Mouse (Mus musculus) liver, embryonic 12.5 days (tissue): ENCODE measurements around the gene Fam184a. TPM values are rescaled to one million over a fixed set of nuclear protein-coding genes. Genes with fewer than 3 reads are reported as not detected.

ENCODE experiments used
- ATAC-seq: fragments of 200-750 bp; cut with Nextera tagmentation; 2 replicates; pipeline ENCODE4 v1.8.0; 2017; ENCODE audit warnings: moderate number of reproducible peaks, mild to moderate bottlenecking, moderate library complexity
- H3K27ac ChIP-seq: fragments of 300-500 bp; sonication (generic); 2 replicates; pipeline ENCODE4 v1.5.1; 2016; ENCODE audit warnings: mild to moderate bottlenecking
- H3K27me3 ChIP-seq: fragments of 300-500 bp; sonication (generic); replicated peaks from 2 replicates; pipeline ENCODE4 v1.6.1; 2016; ENCODE audit warnings: mild to moderate bottlenecking, moderate library complexity
- H3K36me3 ChIP-seq: fragments of 300-500 bp; sonication (generic); 2 replicates; pipeline ENCODE4 v1.6.1; 2016; ENCODE audit warnings: mild to moderate bottlenecking, moderate library complexity
- H3K4me1 ChIP-seq: fragments of 300-500 bp; sonication (generic); 2 replicates; pipeline ENCODE4 v1.6.1; 2016
- H3K4me2 ChIP-seq: fragments of 300-500 bp; sonication (generic); 2 replicates; pipeline ENCODE4 v1.6.1; 2016; ENCODE audit warnings: mild to moderate bottlenecking, moderate library complexity
- H3K4me3 ChIP-seq: fragments of 300-500 bp; sonication (generic); 2 replicates; pipeline ENCODE4 v1.5.1; 2016; ENCODE audit warnings: mild to moderate bottlenecking, moderate library complexity
- H3K9ac ChIP-seq: fragments of 300-500 bp; sonication (generic); 2 replicates; pipeline ENCODE4 v1.6.1; 2016; ENCODE audit warnings: mild to moderate bottlenecking, moderate library complexity
- H3K9me3 ChIP-seq: fragments of 300-500 bp; sonication (generic); replicated peaks from 2 replicates; pipeline ENCODE4 v1.6.1; 2016; ENCODE audit warnings: mild to moderate bottlenecking, moderate library complexity
- WGBS: fragments of 180-500 bp; shearing (Covaris S2); methylation state at CpG from one replicate; pipeline ENCODE4 v1.1.7; 2016; ENCODE audit not compliant: insufficient replicate concordance; 5-methylcytosine and 5-hydroxymethylcytosine counted together
- polyA plus RNA-seq: library from polyadenylated mRNA; unstranded; fragments of >200 nt; fragmentation: Nextera tagmentation; extraction: Ambion mirVana; gene quantifications from 2 replicates; pipeline ENCODE4 v1.2.1, GENCODE M21; 2016

The Fam184a gene
- polyA plus RNA-seq, 1 experiment from 2014 or later: 0.82 TPM

GRCm38 (mm10) chr10:53629247-53629917 is 121.5 kb downstream of the Fam184a start:
- H3K9ac ChIP-seq: peak overlapping the region; percentile 87
- H3K4me2 ChIP-seq: peak overlapping the region; percentile 71
- no peaks in the 10 kb centered on the region for H3K27me3 ChIP-seq
- no peaks in the 10 kb centered on the region for H3K9me3 ChIP-seq
- H3K27ac ChIP-seq: peak overlapping the region; percentile 94
- H3K4me3 ChIP-seq: peak overlapping the region; percentile 89
- ATAC-seq: peak; percentile 83
- WGBS: under 1% methylated on average over 48 of the region's 67 CpGs
- peaks cover 19% of the 10 kb centered on the region for H3K36me3 ChIP-seq
- peaks cover 20% of the 10 kb centered on the region for H3K4me1 ChIP-seq

- Histone ChIP-seq H3K27ac (no peak overlapping the region), H3K4me3 (no peak overlapping the region), H3K4me2 (no peak overlapping the region), H3K27me3 (no peaks in the 10 kb centered on the region), H3K4me1 (peaks cover 4% of the 10 kb centered on the region; the same call in 1 of the 2 replicates), H3K36me3 (peaks cover 77% of the 10 kb centered on the region), H3K9ac (no peak overlapping the region), H3K9me3 (no peaks in the 10 kb centered on the region)
- ATAC-seq: no peak
- WGBS: 77% methylated on average over 8 of the region's 8 CpGs
Measured at GRCm38 (mm10) chr10:53615850-53616616, 134.9 kb downstream of the Fam184a start.

- Histone ChIP-seq H3K4me3 (no peak overlapping the region), H3K4me1 (no peaks in the 10 kb centered on the region), H3K9me3 (no peaks in the 10 kb centered on the region), H3K27ac (no peak overlapping the region), H3K9ac (no peak overlapping the region), H3K4me2 (no peak overlapping the region), H3K36me3 (peaks cover 72% of the 10 kb centered on the region), H3K27me3 (no peaks in the 10 kb centered on the region)
- whole genome bisulfite sequencing: 43% methylated on average over 1 of the region's 1 CpGs
- ATAC-seq: no peak
Measured at GRCm38 (mm10) chr10:53613955-53614354, 137.0 kb downstream of the Fam184a start.

GRCm38 (mm10) chr10:53612172-53612571 is 138.8 kb downstream of the Fam184a start:
- no peak overlapping the region for H3K4me2 ChIP-seq
- no peaks in the 10 kb centered on the region for H3K9me3 ChIP-seq
- no peak for ATAC-seq
- H3K4me1 ChIP-seq: no peaks in the 10 kb centered on the region
- no peak overlapping the region for H3K4me3 ChIP-seq
- WGBS: 68% methylated on average over 1 of the region's 1 CpGs
- peaks cover 75% of the 10 kb centered on the region for H3K36me3 ChIP-seq
- H3K27me3 ChIP-seq: no peaks in the 10 kb centered on the region
- H3K9ac ChIP-seq: no peak overlapping the region
- H3K27ac ChIP-seq: no peak overlapping the region

GRCm38 (mm10) chr10:53608274-53608673 is 142.6 kb downstream of the Fam184a start:
- no peak overlapping the region for H3K4me2 ChIP-seq
- H3K27me3 ChIP-seq: no peaks in the 10 kb centered on the region
- peaks cover 77% of the 10 kb centered on the region for H3K36me3 ChIP-seq
- no peak overlapping the region for H3K9ac ChIP-seq
- no peak overlapping the region for H3K4me3 ChIP-seq
- 73% methylated on average over 2 of the region's 2 CpGs for WGBS
- no peak for ATAC-seq
- no peak overlapping the region for H3K27ac ChIP-seq
- no peaks in the 10 kb centered on the region for H3K9me3 ChIP-seq
- no peaks in the 10 kb centered on the region for H3K4me1 ChIP-seq

- WGBS: 74% methylated on average over 2 of the region's 2 CpGs
- no peak overlapping the region for H3K4me2 ChIP-seq
- no peaks in the 10 kb centered on the region for H3K27me3 ChIP-seq
- no peak for ATAC-seq
- H3K9me3 ChIP-seq: no peaks in the 10 kb centered on the region
- no peak overlapping the region for H3K4me3 ChIP-seq
- H3K36me3 ChIP-seq: peaks cover 90% of the 10 kb centered on the region
- peaks cover 11% of the 10 kb centered on the region; the same call in 1 of the 2 replicates for H3K4me1 ChIP-seq
- no peak overlapping the region for H3K9ac ChIP-seq
- H3K27ac ChIP-seq: no peak overlapping the region
Measured at GRCm38 (mm10) chr10:53605328-53605727, 145.6 kb downstream of the Fam184a start.

GRCm38 (mm10) chr10:53598821-53599220 is 152.1 kb downstream of the Fam184a start:
- whole genome bisulfite sequencing: 29% methylated on average over 5 of the region's 5 CpGs
- Histone ChIP-seq H3K27ac (peak overlapping the region; percentile 23; the same call in 1 of the 2 replicates), H3K27me3 (no peaks in the 10 kb centered on the region)

GRCm38 (mm10) chr10:53597121-53597881 is 153.6 kb downstream of the Fam184a start:
- peaks cover 31% of the 10 kb centered on the region for H3K36me3 ChIP-seq
- WGBS: under 1% methylated on average over 91 of the region's 99 CpGs
- H3K9ac ChIP-seq: peak overlapping the region; percentile 99
- H3K4me1 ChIP-seq: peaks cover 43% of the 10 kb centered on the region
- no peaks in the 10 kb centered on the region for H3K27me3 ChIP-seq
- peak overlapping the region; percentile 95 for H3K4me2 ChIP-seq
- peak overlapping the region; percentile 94 for H3K4me3 ChIP-seq
- peak; percentile 19 for ATAC-seq
- H3K27ac ChIP-seq: peak overlapping the region; percentile 100
- H3K9me3 ChIP-seq: no peaks in the 10 kb centered on the region

More at GRCm38 (mm10) chr10:53598821-53599220, 152.1 kb downstream of the Fam184a start:
- H3K4me1 ChIP-seq: peaks cover 43% of the 10 kb centered on the region
- H3K4me3 ChIP-seq: peak overlapping the region; percentile 94
- H3K36me3 ChIP-seq: peaks cover 46% of the 10 kb centered on the region
- H3K9ac ChIP-seq: peak overlapping the region; percentile 99
- ATAC-seq: no peak
- peak overlapping the region; percentile 70 for H3K4me2 ChIP-seq
- no peaks in the 10 kb centered on the region for H3K9me3 ChIP-seq

GRCm38 (mm10) chr10:53596677-53597120 is 154.2 kb downstream of the Fam184a start, which contains the start of gene Asf1a:
Gene Asf1a (plus strand): TSS chr10:53596757.
- H3K27ac ChIP-seq: peak within 1 kb of the TSS; percentile 100
- peak; percentile 96 for ATAC-seq
- H3K4me2 ChIP-seq: peak within 1 kb of the TSS; percentile 95
- no peaks in the 10 kb centered on the region for H3K9me3 ChIP-seq
- H3K4me1 ChIP-seq: peaks cover 43% of the 10 kb centered on the region
- H3K4me3 ChIP-seq: peak within 1 kb of the TSS; percentile 94
- WGBS: under 1% methylated on average over 52 of the region's 52 CpGs
- peak within 1 kb of the TSS; percentile 99 for H3K9ac ChIP-seq
- no peaks in the 10 kb centered on the region for H3K27me3 ChIP-seq
- peaks cover 25% of the 10 kb centered on the region for H3K36me3 ChIP-seq

GRCm38 (mm10) chr10:53595744-53596676 is 154.9 kb downstream of the Fam184a start:
- Histone ChIP-seq H3K27me3 (no peaks in the 10 kb centered on the region), H3K27ac (peak overlapping the region; percentile 100), H3K36me3 (peaks cover 18% of the 10 kb centered on the region), H3K9ac (peak overlapping the region; percentile 74), H3K4me3 (peak overlapping the region; percentile 94), H3K4me1 (peaks cover 38% of the 10 kb centered on the region), H3K4me2 (peak overlapping the region; percentile 95), H3K9me3 (no peaks in the 10 kb centered on the region)
- WGBS: 6% methylated on average over 27 of the region's 27 CpGs
- ATAC-seq: no peak; the same call in 1 of the 2 replicates

GRCm38 (mm10) chr10:53585777-53586176 is 165.1 kb downstream of the Fam184a start:
- H3K4me3 ChIP-seq: no peak overlapping the region
- no peaks in the 10 kb centered on the region for H3K9me3 ChIP-seq
- no peak for ATAC-seq
- no peak overlapping the region for H3K27ac ChIP-seq
- H3K36me3 ChIP-seq: peaks cover 7% of the 10 kb centered on the region; the same call in 1 of the 2 replicates
- H3K27me3 ChIP-seq: no peaks in the 10 kb centered on the region
- WGBS: 66% methylated on average over 3 of the region's 3 CpGs
- H3K4me2 ChIP-seq: no peak overlapping the region
- H3K4me1 ChIP-seq: peaks cover 10% of the 10 kb centered on the region
- no peak overlapping the region for H3K9ac ChIP-seq
